Mouse (Mus musculus): ENCODE results near the gene Clcn2. TPM values are rescaled to one million over a fixed set of nuclear protein-coding genes. Genes with fewer than 3 reads are reported as not detected.

The Clcn2 gene
- polyA plus RNA-seq, 1 experiment from 2014 or later: 5.7 TPM

DNA sequence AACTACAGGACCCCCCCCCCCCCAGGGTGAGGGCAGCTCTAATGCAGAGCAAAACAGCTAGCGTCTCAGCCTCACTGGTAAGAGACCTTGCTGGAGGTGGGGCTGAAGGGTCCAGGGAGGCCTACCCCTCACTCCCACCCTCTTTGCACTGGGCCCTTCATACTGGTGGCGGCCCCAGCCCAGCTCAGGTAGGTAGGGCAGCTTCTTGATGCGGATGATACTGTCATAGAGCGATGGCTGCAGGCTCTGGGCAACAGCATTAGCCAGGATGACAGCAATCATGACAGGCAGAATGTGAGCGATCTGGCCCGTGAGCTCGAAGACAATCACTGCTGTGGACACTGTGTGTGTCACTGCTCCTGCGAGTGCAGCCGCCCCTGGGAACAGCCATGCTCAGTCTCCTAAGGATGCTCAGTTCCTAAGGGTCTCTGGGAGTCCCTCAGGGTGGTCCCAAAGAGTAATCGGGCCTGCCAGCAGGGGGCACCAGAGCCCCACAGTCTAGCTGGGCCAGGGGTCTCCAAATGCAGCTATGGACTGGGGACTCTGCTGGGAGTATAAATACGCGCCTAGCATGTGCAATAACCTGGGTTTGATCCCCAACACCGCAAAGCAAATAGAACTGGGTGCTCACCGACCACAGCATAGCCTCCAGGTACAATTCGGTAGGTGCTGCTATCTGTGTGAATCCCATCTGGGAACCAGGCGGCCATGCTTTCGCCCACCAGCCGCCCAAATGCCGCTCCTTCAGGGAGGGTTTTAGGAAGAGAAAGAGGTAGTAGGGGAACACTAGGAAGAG, 8.4 kb downstream of the Clcn2 start:
- WGBS (ENCODE audit: insufficient replicate concordance): 75% methylated on average over 19 of the region's 19 CpGs
- no peak for ATAC-seq (replicated peaks; ENCODE audit: insufficient number of reproducible peaks, low FRiP score, low TSS enrichment)
- H3K36me3 ChIP-seq (ENCODE audit: control insufficient read depth, insufficient read depth, low read length): peaks cover 4% of the 10 kb centered on the region; the same call in 1 of the 2 replicates

GRCm38 (mm10) chr16:20708220-20708938, 9.2 kb downstream of the Clcn2 start:
- no peaks in the 10 kb centered on the region; the same call in 1 of the 2 replicates for H3K4me1 ChIP-seq (ENCODE audit: control insufficient read depth, insufficient read depth, low read length)
- no peak overlapping the region for H3K9ac ChIP-seq (ENCODE audit: low read depth, low read length)
- no peak overlapping the region for H3K4me3 ChIP-seq (ENCODE audit: low read depth, low read length)
- peaks cover 4% of the 10 kb centered on the region; the same call in 1 of the 2 replicates for H3K36me3 ChIP-seq (ENCODE audit: control insufficient read depth, insufficient read depth, low read length)
- H3K4me2 ChIP-seq: no peak overlapping the region
- no peaks in the 10 kb centered on the region for H3K9me3 ChIP-seq (replicated peaks; ENCODE audit: control insufficient read depth, low read length)
- no peak overlapping the region for H3K27ac ChIP-seq (ENCODE audit: low read depth, low read length)
- WGBS (ENCODE audit: insufficient replicate concordance): 89% methylated on average over 21 of the region's 21 CpGs
- no peaks in the 10 kb centered on the region for H3K27me3 ChIP-seq (ENCODE audit: control insufficient read depth, insufficient read depth, low read length)
- no peak for ATAC-seq (replicated peaks; ENCODE audit: insufficient number of reproducible peaks, low FRiP score, low TSS enrichment)

More for the DNA sequence above, 8.4 kb downstream of the Clcn2 start:
- peaks cover 7% of the 10 kb centered on the region for H3K4me1 ChIP-seq (ENCODE audit: control insufficient read depth, insufficient read depth, low read length)
- no peak overlapping the region for H3K27ac ChIP-seq (ENCODE audit: low read depth, low read length)
- no peak overlapping the region for H3K9ac ChIP-seq (ENCODE audit: low read depth, low read length)
- no peak overlapping the region for H3K4me2 ChIP-seq
- H3K27me3 ChIP-seq (ENCODE audit: control insufficient read depth, insufficient read depth, low read length): no peaks in the 10 kb centered on the region
- H3K9me3 ChIP-seq (replicated peaks; ENCODE audit: control insufficient read depth, low read length): no peaks in the 10 kb centered on the region
- H3K4me3 ChIP-seq (ENCODE audit: low read depth, low read length): no peak overlapping the region

DNA sequence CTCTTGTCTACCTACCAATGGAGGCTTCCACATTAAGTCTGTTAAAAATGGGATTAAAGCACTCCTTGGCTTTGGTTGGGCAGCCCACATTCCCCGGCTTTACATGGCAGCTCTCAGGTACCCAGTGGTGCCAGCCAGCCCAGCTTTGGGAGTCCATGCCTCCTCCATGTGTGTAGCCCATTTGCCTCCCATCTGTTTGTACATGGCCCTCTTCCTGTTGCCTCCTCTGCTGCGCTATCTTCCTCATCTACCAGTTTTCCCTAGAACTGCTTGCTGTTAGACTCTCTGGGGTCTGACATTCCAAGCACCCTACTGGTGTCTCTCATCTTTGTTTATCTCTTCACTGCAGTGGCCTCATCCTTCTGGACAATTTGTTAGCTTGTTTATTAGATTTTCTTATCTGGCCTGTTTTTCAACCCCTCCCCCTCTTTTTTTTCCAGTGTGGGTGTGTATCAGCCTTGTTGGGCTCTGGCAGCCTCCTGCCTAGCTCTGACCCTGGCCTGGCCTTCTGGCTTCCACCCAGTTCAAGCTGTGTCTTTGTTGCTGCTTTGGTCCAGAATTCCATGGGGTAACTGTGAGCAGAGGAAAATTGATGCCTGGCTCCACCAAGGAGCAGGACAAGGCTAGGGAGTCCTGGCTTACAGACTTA, 11.0 kb downstream of the Clcn2 start:
- H3K36me3 ChIP-seq (ENCODE audit: control insufficient read depth, insufficient read depth, low read length): peaks cover 4% of the 10 kb centered on the region; the same call in 1 of the 2 replicates
- no peak overlapping the region for H3K4me3 ChIP-seq (ENCODE audit: low read depth, low read length)
- no peak overlapping the region for H3K4me2 ChIP-seq
- 64% methylated on average over 2 of the region's 2 CpGs for WGBS (ENCODE audit: insufficient replicate concordance)
- H3K9ac ChIP-seq (ENCODE audit: low read depth, low read length): no peak overlapping the region
- no peaks in the 10 kb centered on the region for H3K27me3 ChIP-seq (ENCODE audit: control insufficient read depth, insufficient read depth, low read length)
- no peak for ATAC-seq (replicated peaks; ENCODE audit: insufficient number of reproducible peaks, low FRiP score, low TSS enrichment)
- peaks cover 14% of the 10 kb centered on the region for H3K4me1 ChIP-seq (ENCODE audit: control insufficient read depth, insufficient read depth, low read length)
- no peaks in the 10 kb centered on the region for H3K9me3 ChIP-seq (replicated peaks; ENCODE audit: control insufficient read depth, low read length)
- no peak overlapping the region for H3K27ac ChIP-seq (ENCODE audit: low read depth, low read length)

GRCm38 (mm10) chr16:20705786-20706185, 11.8 kb downstream of the Clcn2 start:
- Histone ChIP-seq H3K36me3 (ENCODE audit: control insufficient read depth, insufficient read depth, low read length) (peaks cover 4% of the 10 kb centered on the region; the same call in 1 of the 2 replicates), H3K9ac (ENCODE audit: low read depth, low read length) (no peak overlapping the region), H3K4me1 (ENCODE audit: control insufficient read depth, insufficient read depth, low read length) (peaks cover 15% of the 10 kb centered on the region), H3K4me3 (ENCODE audit: low read depth, low read length) (no peak overlapping the region), H3K4me2 (no peak overlapping the region), H3K27me3 (ENCODE audit: control insufficient read depth, insufficient read depth, low read length) (no peaks in the 10 kb centered on the region), H3K27ac (ENCODE audit: low read depth, low read length) (no peak overlapping the region), H3K9me3 (replicated peaks; ENCODE audit: control insufficient read depth, low read length) (no peaks in the 10 kb centered on the region)
- no peak for ATAC-seq (replicated peaks; ENCODE audit: insufficient number of reproducible peaks, low FRiP score, low TSS enrichment)
- 77% methylated on average over 3 of the region's 3 CpGs for WGBS (ENCODE audit: insufficient replicate concordance)

DNA sequence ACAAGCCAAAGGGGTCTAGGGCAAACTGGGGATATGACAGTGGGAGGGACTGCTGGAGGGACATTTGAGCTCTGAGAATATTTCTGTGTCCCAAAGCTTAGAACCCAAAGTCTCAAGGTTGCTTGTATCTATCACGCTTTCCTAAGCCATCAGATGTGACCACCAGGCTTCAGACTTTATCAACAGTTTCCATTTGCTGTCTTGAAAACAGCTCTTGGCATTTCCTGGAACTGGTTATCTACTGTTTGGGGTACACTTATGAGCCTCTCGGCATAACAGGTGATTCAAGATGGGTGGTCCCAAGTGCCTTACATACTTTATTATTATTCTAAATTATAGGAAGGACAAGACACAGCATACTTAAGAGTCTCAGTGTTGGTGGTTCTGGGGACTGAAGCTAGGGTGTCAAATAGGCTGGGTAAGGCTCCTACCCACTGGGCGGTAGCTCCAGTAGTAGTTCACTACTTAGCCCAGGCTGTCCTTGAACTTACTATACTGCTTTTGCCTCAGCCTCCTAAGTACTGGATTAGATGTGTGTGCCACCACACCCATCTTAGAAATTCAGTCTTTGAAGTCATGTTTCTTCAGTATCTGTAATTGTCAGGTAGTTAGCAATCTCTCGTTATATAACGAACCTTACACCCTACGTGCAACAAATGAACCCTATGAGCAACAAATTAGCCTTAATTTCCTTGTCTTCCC, 13.7 kb downstream of the Clcn2 start:
- no peak overlapping the region for H3K4me2 ChIP-seq
- H3K9ac ChIP-seq (ENCODE audit: low read depth, low read length): no peak overlapping the region
- no peak overlapping the region for H3K4me3 ChIP-seq (ENCODE audit: low read depth, low read length)

GRCm38 (mm10) chr16:20703071-20703470, 14.5 kb downstream of the Clcn2 start:
- Histone ChIP-seq H3K9ac (ENCODE audit: low read depth, low read length) (no peak overlapping the region), H3K27me3 (ENCODE audit: control insufficient read depth, insufficient read depth, low read length) (0 out of 2 replicates have a peak, but pooled peaks cover 2% of the 10 kb centered on the region), H3K4me2 (no peak overlapping the region), H3K4me1 (ENCODE audit: control insufficient read depth, insufficient read depth, low read length) (peaks cover 15% of the 10 kb centered on the region), H3K4me3 (ENCODE audit: low read depth, low read length) (no peak overlapping the region), H3K9me3 (replicated peaks; ENCODE audit: control insufficient read depth, low read length) (no peaks in the 10 kb centered on the region), H3K36me3 (ENCODE audit: control insufficient read depth, insufficient read depth, low read length) (peaks cover 4% of the 10 kb centered on the region; the same call in 1 of the 2 replicates), H3K27ac (ENCODE audit: low read depth, low read length) (no peak overlapping the region)
- ATAC-seq (replicated peaks; ENCODE audit: insufficient number of reproducible peaks, low FRiP score, low TSS enrichment): no peak
- 93% methylated on average over 10 of the region's 10 CpGs for whole genome bisulfite sequencing (ENCODE audit: insufficient replicate concordance)

More for the DNA sequence above, 13.7 kb downstream of the Clcn2 start:
- peaks cover 15% of the 10 kb centered on the region for H3K4me1 ChIP-seq (ENCODE audit: control insufficient read depth, insufficient read depth, low read length)
- H3K36me3 ChIP-seq (ENCODE audit: control insufficient read depth, insufficient read depth, low read length): peaks cover 4% of the 10 kb centered on the region; the same call in 1 of the 2 replicates
- 74% methylated on average over 6 of the region's 6 CpGs for WGBS (ENCODE audit: insufficient replicate concordance)
- no peaks in the 10 kb centered on the region for H3K9me3 ChIP-seq (replicated peaks; ENCODE audit: control insufficient read depth, low read length)
- no peak for ATAC-seq (replicated peaks; ENCODE audit: insufficient number of reproducible peaks, low FRiP score, low TSS enrichment)
- 0 out of 2 replicates have a peak, but pooled peaks cover 2% of the 10 kb centered on the region for H3K27me3 ChIP-seq (ENCODE audit: control insufficient read depth, insufficient read depth, low read length)
- H3K27ac ChIP-seq (ENCODE audit: low read depth, low read length): no peak overlapping the region

DNA sequence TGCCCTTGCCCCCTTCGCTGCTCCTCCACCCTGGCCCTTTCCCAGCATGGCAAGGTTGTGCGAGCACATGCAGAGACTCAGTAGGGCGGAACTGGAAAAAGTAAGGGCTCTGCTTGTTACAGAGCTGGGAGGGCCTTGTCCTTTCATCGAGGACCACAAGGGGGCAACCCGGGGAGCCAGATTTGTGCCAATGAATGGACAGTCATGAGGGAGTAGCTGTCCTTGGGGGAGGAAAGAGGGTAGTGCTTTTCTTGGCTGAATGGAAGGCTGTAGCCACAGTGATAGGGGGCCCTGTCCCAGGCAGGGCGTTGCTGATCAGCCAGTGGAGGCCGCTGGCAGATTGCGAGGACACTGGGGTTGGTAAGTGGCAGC, 15.0 kb downstream of the Clcn2 start:
- Histone ChIP-seq H3K9me3 (replicated peaks; ENCODE audit: control insufficient read depth, low read length) (no peaks in the 10 kb centered on the region), H3K9ac (ENCODE audit: low read depth, low read length) (no peak overlapping the region), H3K4me2 (peak overlapping the region; percentile 34), H3K4me1 (ENCODE audit: control insufficient read depth, insufficient read depth, low read length) (peaks cover 15% of the 10 kb centered on the region), H3K4me3 (ENCODE audit: low read depth, low read length) (no peak overlapping the region), H3K36me3 (ENCODE audit: control insufficient read depth, insufficient read depth, low read length) (peaks cover 4% of the 10 kb centered on the region; the same call in 1 of the 2 replicates), H3K27me3 (ENCODE audit: control insufficient read depth, insufficient read depth, low read length) (0 out of 2 replicates have a peak, but pooled peaks cover 2% of the 10 kb centered on the region), H3K27ac (ENCODE audit: low read depth, low read length) (no peak overlapping the region)
- WGBS (ENCODE audit: insufficient replicate concordance): 5% methylated on average over 8 of the region's 8 CpGs
- peak; percentile 58; the same call in 1 of the 2 replicates for ATAC-seq (replicated peaks; ENCODE audit: insufficient number of reproducible peaks, low FRiP score, low TSS enrichment)
